Mouse (Mus musculus) heart, embryonic 11.5 days (tissue): Measurements from ENCODE around the gene Wbp2. TPM values are rescaled to one million over a fixed set of nuclear protein-coding genes. Genes with fewer than 3 reads are reported as not detected.
A peak's percentile ranks its signal among the peaks of the same experiment; 100 is the strongest.

ENCODE experiments used
- ATAC-seq: fragments of 200-750 bp; cut with Nextera tagmentation; replicated peaks from 2 replicates; pipeline ENCODE4 v1.8.0; 2017; ENCODE audit warnings: moderate library complexity; ENCODE audit not compliant: insufficient number of reproducible peaks, low FRiP score, low TSS enrichment
- H3K27ac ChIP-seq: fragments of 300-500 bp; sonication (generic); 2 replicates; pipeline ENCODE4 v1.5.1; 2014; ENCODE audit warnings: mild to moderate bottlenecking, low read depth, low read length
- H3K27me3 ChIP-seq: fragments of 300-500 bp; sonication (generic); 2 replicates; pipeline ENCODE4 v1.6.1; 2014; ENCODE audit warnings: mild to moderate bottlenecking, low read length, mixed read lengths; ENCODE audit not compliant: control insufficient read depth, insufficient read depth
- H3K36me3 ChIP-seq: fragments of 300-500 bp; sonication (generic); 2 replicates; pipeline ENCODE4 v1.6.1; 2014; ENCODE audit warnings: mild to moderate bottlenecking, low read length, moderate library complexity, mixed read lengths; ENCODE audit not compliant: control insufficient read depth, insufficient read depth
- H3K4me1 ChIP-seq: fragments of 300-500 bp; sonication (generic); 2 replicates; pipeline ENCODE4 v1.6.1; 2014; ENCODE audit warnings: low read length; ENCODE audit not compliant: control insufficient read depth, insufficient read depth
- H3K4me2 ChIP-seq: fragments of 300-500 bp; sonication (generic); 2 replicates; pipeline ENCODE4 v1.6.1; 2014; ENCODE audit warnings: mild to moderate bottlenecking, moderate library complexity
- H3K4me3 ChIP-seq: fragments of 300-500 bp; sonication (generic); 2 replicates; pipeline ENCODE4 v1.5.1; 2014; ENCODE audit warnings: low read depth, low read length
- H3K9ac ChIP-seq: fragments of 300-500 bp; sonication (generic); 2 replicates; pipeline ENCODE4 v1.6.1; 2014; ENCODE audit warnings: mild to moderate bottlenecking, low read depth, low read length, moderate library complexity
- H3K9me3 ChIP-seq: fragments of 300-500 bp; sonication (generic); replicated peaks from 2 replicates; pipeline ENCODE4 v1.6.1; 2016; ENCODE audit warnings: low read length; ENCODE audit not compliant: control insufficient read depth
- WGBS: fragments of 180-500 bp; shearing (Covaris S2); extraction: QIAGEN DNeasy Blood & Tissue Kit; methylation state at CpG from one replicate; pipeline ENCODE4 v1.1.7; 2014; ENCODE audit not compliant: insufficient replicate concordance; 5-methylcytosine and 5-hydroxymethylcytosine counted together
- polyA plus RNA-seq: library from polyadenylated mRNA; unstranded; fragments of >200 nt; fragmentation: Nextera tagmentation; extraction: Ambion mirVana; gene quantifications from 2 replicates; pipeline ENCODE4 v1.2.1, GENCODE M21; 2014

The Wbp2 gene
- polyA plus RNA-seq, 1 experiment from 2014 or later, result 129 TPM

- H3K27ac ChIP-seq, result peak overlapping the region; percentile 24
Observed at GRCm38 (mm10) chr11:116106154-116106962, 19.6 kb upstream of the Wbp2 start.

DNA sequence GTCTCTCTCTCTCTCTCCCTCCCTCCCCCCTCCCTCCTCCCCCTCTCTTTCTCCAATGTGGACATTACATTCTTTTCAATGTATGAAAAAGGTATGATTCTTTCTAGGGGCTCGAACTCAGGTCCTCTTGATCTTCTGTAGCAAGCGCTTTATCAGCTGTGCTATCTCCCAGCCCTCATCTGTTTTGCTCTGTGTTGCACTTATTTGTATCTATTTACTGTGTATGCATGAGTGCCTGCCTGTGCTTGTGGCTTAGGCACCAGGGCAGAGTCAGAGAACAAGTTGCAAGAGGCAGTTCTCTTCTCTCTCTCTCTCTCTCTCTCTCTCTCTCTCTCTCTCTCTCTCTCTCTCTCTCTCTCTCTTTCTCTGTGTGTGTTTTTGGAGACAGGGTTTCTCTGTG, 18.3 kb upstream of the Wbp2 start:
- Histone ChIP-seq H3K4me3 (no peak overlapping the region), H3K9me3 (no peaks in the 10 kb centered on the region), H3K27me3 (peaks cover 20% of the 10 kb centered on the region), H3K4me2 (no peak overlapping the region), H3K27ac (peak overlapping the region; percentile 96), H3K4me1 (peaks cover 83% of the 10 kb centered on the region), H3K9ac (no peak overlapping the region), H3K36me3 (no peaks in the 10 kb centered on the region)
- ATAC-seq, result no peak
- WGBS, result 75% methylated on average over 2 of the region's 2 CpGs

More at GRCm38 (mm10) chr11:116106154-116106962, 19.6 kb upstream of the Wbp2 start:
- H3K4me2 ChIP-seq, result peak overlapping the region; percentile 87
- peak overlapping the region; percentile 71 for H3K4me3 ChIP-seq
- no peak for ATAC-seq
- H3K4me1 ChIP-seq, result peaks cover 77% of the 10 kb centered on the region
- peaks cover 21% of the 10 kb centered on the region for H3K27me3 ChIP-seq
- H3K9ac ChIP-seq, result peak overlapping the region; percentile 36
- no peaks in the 10 kb centered on the region for H3K36me3 ChIP-seq
- 31% methylated on average over 32 of the region's 32 CpGs for WGBS
- no peaks in the 10 kb centered on the region for H3K9me3 ChIP-seq

- H3K4me3 ChIP-seq, result no peak overlapping the region
- peaks cover 86% of the 10 kb centered on the region for H3K4me1 ChIP-seq
- 32% methylated on average over 14 of the region's 14 CpGs for WGBS
- peak overlapping the region; percentile 65 for H3K9ac ChIP-seq
- no peaks in the 10 kb centered on the region for H3K9me3 ChIP-seq
- H3K27ac ChIP-seq, result peak overlapping the region; percentile 96
- peak; percentile 74 for ATAC-seq
- peak overlapping the region; percentile 24 for H3K4me2 ChIP-seq
- H3K36me3 ChIP-seq, result no peaks in the 10 kb centered on the region
- peaks cover 12% of the 10 kb centered on the region for H3K27me3 ChIP-seq
Observed at GRCm38 (mm10) chr11:116104006-116104646, 17.3 kb upstream of the Wbp2 start.

DNA sequence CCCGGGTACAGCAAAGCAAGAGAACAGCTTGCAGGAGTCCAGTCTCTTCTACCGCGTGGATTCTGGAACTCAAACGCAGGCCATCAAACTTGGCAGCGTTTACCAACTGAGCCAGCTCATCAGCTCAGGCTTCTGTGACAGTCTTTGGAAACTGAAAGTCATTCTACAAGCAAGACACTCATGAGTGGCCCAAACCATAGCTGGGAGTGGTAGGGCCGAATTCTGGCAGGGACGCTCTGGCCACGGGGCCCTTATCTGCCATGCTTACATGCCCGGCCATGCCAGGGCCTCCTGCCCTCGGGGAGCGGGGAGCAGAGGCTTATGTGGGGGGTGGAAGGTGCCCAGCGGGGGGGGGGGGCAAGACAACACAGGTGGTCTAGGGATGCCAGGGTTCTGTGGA, 16.8 kb upstream of the Wbp2 start:
- WGBS, result 48% methylated on average over 12 of the region's 12 CpGs
- peak overlapping the region; percentile 34; the same call in 1 of the 2 replicates for H3K9ac ChIP-seq
- H3K9me3 ChIP-seq, result no peaks in the 10 kb centered on the region
- peaks cover 12% of the 10 kb centered on the region for H3K27me3 ChIP-seq
- peaks cover 89% of the 10 kb centered on the region for H3K4me1 ChIP-seq
- peak overlapping the region; percentile 96 for H3K27ac ChIP-seq
- ATAC-seq, result no peak
- peak overlapping the region; percentile 24; the same call in 1 of the 2 replicates for H3K4me2 ChIP-seq
- no peaks in the 10 kb centered on the region for H3K36me3 ChIP-seq
- no peak overlapping the region for H3K4me3 ChIP-seq

- no peaks in the 10 kb centered on the region for H3K36me3 ChIP-seq
- H3K4me3 ChIP-seq, result no peak overlapping the region
- peaks cover 82% of the 10 kb centered on the region for H3K4me1 ChIP-seq
- no peaks in the 10 kb centered on the region for H3K9me3 ChIP-seq
- no peak for ATAC-seq
- H3K27me3 ChIP-seq, result peaks cover 3% of the 10 kb centered on the region; the same call in 1 of the 2 replicates
- H3K27ac ChIP-seq, result peak overlapping the region; percentile 92
- 53% methylated on average over 3 of the region's 4 CpGs for WGBS
- H3K9ac ChIP-seq, result peak overlapping the region; percentile 56
- no peak overlapping the region for H3K4me2 ChIP-seq
Observed at GRCm38 (mm10) chr11:116102472-116102871, 15.7 kb upstream of the Wbp2 start.

- peak overlapping the region; percentile 92 for H3K27ac ChIP-seq
- peak overlapping the region; percentile 56 for H3K9ac ChIP-seq
- WGBS, result 42% methylated on average over 11 of the region's 11 CpGs
- H3K4me1 ChIP-seq, result peaks cover 77% of the 10 kb centered on the region
- no peak overlapping the region for H3K4me3 ChIP-seq
- H3K27me3 ChIP-seq, result no peaks in the 10 kb centered on the region; the same call in 1 of the 2 replicates
- no peaks in the 10 kb centered on the region for H3K36me3 ChIP-seq
- peak; percentile 6; the same call in 1 of the 2 replicates for ATAC-seq
- no peaks in the 10 kb centered on the region for H3K9me3 ChIP-seq
- peak overlapping the region; percentile 20; the same call in 1 of the 2 replicates for H3K4me2 ChIP-seq
Observed at GRCm38 (mm10) chr11:116101931-116102381, 15.2 kb upstream of the Wbp2 start.

DNA sequence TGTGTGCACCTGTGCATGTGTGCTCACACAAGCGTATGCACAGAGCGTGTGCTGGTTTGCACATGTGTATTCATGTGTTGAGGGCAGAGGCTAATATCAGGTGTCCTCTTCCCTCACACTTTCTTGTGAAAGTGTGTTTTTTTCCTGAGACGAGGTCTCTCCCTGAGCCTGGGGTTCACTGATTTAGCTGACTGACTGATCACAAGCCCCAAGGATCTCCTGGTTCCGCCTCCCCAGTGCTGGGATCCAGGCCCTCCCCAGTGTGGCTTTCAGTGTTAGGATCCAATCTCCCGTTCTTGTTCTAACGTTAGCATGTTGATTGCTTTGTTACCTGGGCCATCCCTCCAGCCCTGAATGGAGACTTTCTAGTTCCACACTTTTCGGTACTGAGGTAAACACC, 14.0 kb upstream of the Wbp2 start:
- WGBS, result 75% methylated on average over 7 of the region's 7 CpGs
- peaks cover 66% of the 10 kb centered on the region for H3K4me1 ChIP-seq
- no peak for ATAC-seq
- no peak overlapping the region for H3K4me2 ChIP-seq
- no peaks in the 10 kb centered on the region for H3K36me3 ChIP-seq
- peak overlapping the region; percentile 92 for H3K27ac ChIP-seq
- no peaks in the 10 kb centered on the region for H3K9me3 ChIP-seq
- peak overlapping the region; percentile 43 for H3K9ac ChIP-seq
- H3K4me3 ChIP-seq, result no peak overlapping the region
- no peaks in the 10 kb centered on the region for H3K27me3 ChIP-seq

DNA sequence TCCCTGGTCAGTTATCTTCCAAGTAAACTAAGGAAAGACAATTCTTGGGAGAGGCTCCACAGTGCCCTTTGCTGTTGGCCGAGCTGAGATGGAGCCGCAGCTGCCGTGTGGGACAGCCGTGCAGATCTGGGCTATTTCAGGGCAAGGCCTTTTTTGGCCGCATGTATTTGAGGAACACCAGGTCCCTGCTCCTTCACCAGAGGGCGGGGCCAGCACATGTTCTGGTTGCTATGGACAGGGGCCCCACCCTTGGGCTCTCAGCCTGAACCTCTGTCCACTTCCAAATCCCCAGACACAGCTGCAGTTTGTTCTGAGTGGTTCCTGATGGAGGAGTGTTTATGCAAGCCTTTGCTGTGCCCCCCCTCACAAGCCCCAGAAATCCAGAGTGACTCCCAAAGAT, 13.6 kb upstream of the Wbp2 start:
- 39% methylated on average over 6 of the region's 6 CpGs for WGBS
- no peaks in the 10 kb centered on the region for H3K36me3 ChIP-seq
- H3K9me3 ChIP-seq, result no peaks in the 10 kb centered on the region
- ATAC-seq, result no peak
- peak overlapping the region; percentile 92 for H3K27ac ChIP-seq
- H3K27me3 ChIP-seq, result no peaks in the 10 kb centered on the region
- peak overlapping the region; percentile 43 for H3K9ac ChIP-seq
- H3K4me1 ChIP-seq, result peaks cover 62% of the 10 kb centered on the region
- no peak overlapping the region for H3K4me3 ChIP-seq
- H3K4me2 ChIP-seq, result no peak overlapping the region; the same call in 1 of the 2 replicates
